Mouse (Mus musculus): Measurements from ENCODE around the gene Ccl12. TPM values are rescaled to one million over a fixed set of nuclear protein-coding genes. Genes with fewer than 3 reads are reported as not detected.

Gene Ccl12
- polyA plus RNA-seq (2015; fragmentation: Nextera tagmentation; extraction: Ambion mirVana): 0.29 and 1.6 TPM in 2 replicates

GRCm38 (mm10) chr11:82101529-82101928 is at the start of gene Ccl12:
Gene Ccl12 (plus strand): TSS chr11:82101845.

GRCm38 (mm10) chr11:82057646-82058045 is 44.0 kb upstream of the Ccl12 start, which contains the start of gene Ccl11:
Gene Ccl11 (plus strand): TSS chr11:82057823.

GRCm38 (mm10) chr11:82114885-82115284 is 13.2 kb downstream of the Ccl12 start, which contains the start of gene Ccl8:
Gene Ccl8 (plus strand): TSS chr11:82115185.

Other genes starting within 250 kb of the Ccl12 start
- gene 5530401A14Rik, start 241.2 kb upstream of the Ccl12 start, polyA plus RNA-seq (2015; fragmentation: Nextera tagmentation; extraction: Ambion mirVana): not detected in 2 replicates
- gene Asic2, start 133.4 kb upstream of the Ccl12 start, polyA plus RNA-seq (2015; fragmentation: Nextera tagmentation; extraction: Ambion mirVana): 1.2 and 1.5 TPM in 2 replicates
- 1.3 and 2.0 TPM in 2 replicates for gene Ccl2, start 66.3 kb upstream of the Ccl12 start, polyA plus RNA-seq (2015; fragmentation: Nextera tagmentation; extraction: Ambion mirVana)
- not detected in 2 replicates for gene Gm17268, start 63.3 kb upstream of the Ccl12 start, polyA plus RNA-seq (2015; fragmentation: Nextera tagmentation; extraction: Ambion mirVana)
- 0.72 and 1.6 TPM in 2 replicates for gene Ccl7, start 56.1 kb upstream of the Ccl12 start, polyA plus RNA-seq (2015; fragmentation: Nextera tagmentation; extraction: Ambion mirVana)
- gene Ccl11, start 44.0 kb upstream of the Ccl12 start, polyA plus RNA-seq (2015; fragmentation: Nextera tagmentation; extraction: Ambion mirVana): 1.6 and 2.2 TPM in 2 replicates
- 0.65 TPM in 1 of 2 replicates, not detected in the other for gene Ccl8, start 13.3 kb downstream of the Ccl12 start, polyA plus RNA-seq (2015; fragmentation: Nextera tagmentation; extraction: Ambion mirVana)
- 0.28 TPM in 1 of 2 replicates, not detected in the other for gene Ccl1, start 203.8 kb downstream of the Ccl12 start, polyA plus RNA-seq (2015; fragmentation: Nextera tagmentation; extraction: Ambion mirVana)